Mouse (Mus musculus) midbrain, embryonic 14.5 days (tissue): Measurements from ENCODE around the gene Tmx4. TPM values are rescaled to one million over a fixed set of nuclear protein-coding genes. Genes with fewer than 3 reads are reported as not detected.
A peak's percentile ranks its signal among the peaks of the same experiment; 100 is the strongest.

Experiments used
- ATAC-seq: fragments of 200-750 bp; cut with Nextera tagmentation; 2 replicates; pipeline ENCODE4 v1.8.0; 2017; ENCODE audit warnings: moderate number of reproducible peaks, moderate library complexity; ENCODE audit not compliant: low FRiP score, low TSS enrichment
- DNase-seq: peaks from one replicate; pipeline ENCODE4 v3.0.0-alpha.2; 2015
- H3K27ac ChIP-seq: fragments of 300-500 bp; sonication (generic); replicated peaks from 2 replicates; pipeline ENCODE4 v1.5.1; 2014; ENCODE audit warnings: mild to moderate bottlenecking, low read depth, low read length, moderate library complexity
- H3K27me3 ChIP-seq: fragments of 300-500 bp; sonication (generic); 2 replicates; pipeline ENCODE4 v1.6.1; 2014; ENCODE audit warnings: low read length, control low read depth, mixed read lengths; ENCODE audit not compliant: control insufficient read depth, insufficient read depth
- H3K36me3 ChIP-seq: fragments of 300-500 bp; sonication (generic); 2 replicates; pipeline ENCODE4 v1.6.1; 2014; ENCODE audit warnings: low read length, control low read depth; ENCODE audit not compliant: control insufficient read depth, insufficient read depth
- H3K4me1 ChIP-seq: fragments of 300-500 bp; sonication (generic); 2 replicates; pipeline ENCODE4 v1.6.1; 2014; ENCODE audit warnings: mild to moderate bottlenecking, antibody characterized with exemption, low read length, control low read depth; ENCODE audit not compliant: control insufficient read depth, insufficient read depth
- H3K4me2 ChIP-seq: fragments of 300-500 bp; sonication (generic); 2 replicates; pipeline ENCODE4 v1.6.1; 2014; ENCODE audit warnings: mild to moderate bottlenecking, low read length, moderate library complexity
- H3K4me3 ChIP-seq: fragments of 300-500 bp; sonication (generic); replicated peaks from 2 replicates; pipeline ENCODE4 v1.5.1; 2014; ENCODE audit warnings: low read depth, low read length
- H3K9ac ChIP-seq: fragments of 300-500 bp; sonication (generic); replicated peaks from 2 replicates; pipeline ENCODE4 v1.6.1; 2014; ENCODE audit warnings: mild to moderate bottlenecking, low read length, moderate library complexity
- H3K9me3 ChIP-seq: fragments of 300-500 bp; sonication (generic); 2 replicates; pipeline ENCODE4 v1.6.1; 2016; ENCODE audit warnings: low read length, control low read depth, mixed read lengths; ENCODE audit not compliant: control insufficient read depth
- WGBS: fragments of 180-500 bp; shearing (Covaris S2); extraction: QIAGEN DNeasy Blood & Tissue Kit; methylation state at CpG from one replicate; pipeline ENCODE4 v1.1.7; 2014; 5-methylcytosine and 5-hydroxymethylcytosine counted together
- polyA plus RNA-seq: library from polyadenylated mRNA; unstranded; fragments of >200 nt; fragmentation: Nextera tagmentation; extraction: Ambion mirVana; gene quantifications from 2 replicates; pipeline ENCODE4 v1.2.1, GENCODE M21; 2014

Gene Tmx4
- polyA plus RNA-seq, 1 experiment from 2014 or later = 149 TPM

DNA sequence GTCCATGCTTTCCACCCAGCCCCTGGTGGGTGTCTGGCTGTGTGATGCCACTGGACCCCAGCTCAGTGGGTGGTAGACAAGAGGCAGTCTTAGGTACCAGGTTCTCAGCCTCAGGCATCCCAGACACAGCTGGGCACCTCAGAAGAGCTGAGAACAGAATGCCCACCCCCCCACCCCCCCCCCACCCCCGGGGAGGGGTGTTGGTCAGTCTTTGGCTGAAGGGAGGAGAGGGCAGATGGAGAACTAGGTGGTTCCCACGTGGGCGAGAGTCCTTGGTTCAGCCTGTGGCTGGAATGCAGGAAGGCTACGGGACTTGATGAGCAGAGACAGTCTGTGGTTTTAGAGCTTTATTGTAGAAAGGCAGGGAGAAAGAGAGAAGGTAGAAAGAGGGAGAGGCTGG is 12.5 kb upstream of the Tmx4 start:
- H3K9ac ChIP-seq = no peak overlapping the region
- H3K36me3 ChIP-seq = no peaks in the 10 kb centered on the region
- no peak for DNase-seq
- H3K4me2 ChIP-seq = no peak overlapping the region
- no peak overlapping the region for H3K27ac ChIP-seq
- H3K9me3 ChIP-seq = no peaks in the 10 kb centered on the region; the same call in 1 of the 2 replicates
- 35% methylated on average over 4 of the region's 4 CpGs for WGBS
- H3K27me3 ChIP-seq = no peaks in the 10 kb centered on the region
- H3K4me1 ChIP-seq = no peaks in the 10 kb centered on the region
- ATAC-seq = no peak
- no peak overlapping the region for H3K4me3 ChIP-seq

DNA sequence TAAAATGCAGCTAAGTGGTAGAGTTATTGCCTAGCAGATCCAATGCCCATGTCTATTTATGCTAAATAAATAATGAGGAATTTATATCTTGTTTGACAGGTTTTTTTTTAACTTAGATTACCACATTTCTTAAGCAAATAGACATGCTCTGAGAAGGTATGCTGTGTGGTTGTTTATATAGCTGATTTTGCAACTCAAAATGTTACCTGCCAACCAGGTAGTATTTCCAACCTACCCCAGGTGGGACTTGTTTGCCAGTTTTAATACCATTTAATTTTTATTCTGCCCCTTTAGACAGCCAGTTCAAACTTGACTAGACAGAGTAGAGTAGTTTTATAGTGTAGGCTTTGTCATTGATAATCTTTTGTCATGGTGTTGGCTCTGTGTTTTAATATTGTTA is 10.7 kb upstream of the Tmx4 start:
- no peak overlapping the region for H3K9ac ChIP-seq
- ATAC-seq = no peak
- H3K27me3 ChIP-seq = no peaks in the 10 kb centered on the region
- no peak overlapping the region for H3K4me3 ChIP-seq
- H3K9me3 ChIP-seq = no peaks in the 10 kb centered on the region; the same call in 1 of the 2 replicates
- H3K36me3 ChIP-seq = no peaks in the 10 kb centered on the region
- H3K4me2 ChIP-seq = no peak overlapping the region
- H3K4me1 ChIP-seq = no peaks in the 10 kb centered on the region
- H3K27ac ChIP-seq = no peak overlapping the region
- no peak for DNase-seq

DNA sequence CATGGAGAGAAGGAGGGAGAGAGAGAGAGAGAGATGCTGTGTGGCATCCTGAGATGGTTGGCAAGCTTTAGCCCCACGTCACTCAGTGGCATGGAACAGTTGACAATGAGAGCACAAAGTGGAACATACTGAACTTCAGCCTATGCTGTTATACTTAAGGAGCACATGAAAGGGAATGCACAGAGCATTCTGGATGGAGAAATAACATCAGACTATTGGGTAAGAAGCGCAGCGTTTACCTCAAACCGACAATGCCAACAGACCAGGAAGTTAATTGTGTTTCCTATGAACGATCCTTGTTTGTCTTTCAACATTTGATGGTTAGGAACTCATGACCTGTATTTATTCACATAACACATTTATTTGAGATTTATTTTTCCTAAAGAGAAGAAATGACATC is 8.8 kb upstream of the Tmx4 start:
- H3K27me3 ChIP-seq = no peaks in the 10 kb centered on the region
- no peak overlapping the region for H3K4me2 ChIP-seq
- no peaks in the 10 kb centered on the region for H3K36me3 ChIP-seq
- WGBS = 87% methylated on average over 5 of the region's 5 CpGs
- no peaks in the 10 kb centered on the region for H3K9me3 ChIP-seq
- no peak for ATAC-seq
- H3K9ac ChIP-seq = no peak overlapping the region
- no peak for DNase-seq
- no peaks in the 10 kb centered on the region for H3K4me1 ChIP-seq
- no peak overlapping the region for H3K4me3 ChIP-seq
- H3K27ac ChIP-seq = no peak overlapping the region

DNA sequence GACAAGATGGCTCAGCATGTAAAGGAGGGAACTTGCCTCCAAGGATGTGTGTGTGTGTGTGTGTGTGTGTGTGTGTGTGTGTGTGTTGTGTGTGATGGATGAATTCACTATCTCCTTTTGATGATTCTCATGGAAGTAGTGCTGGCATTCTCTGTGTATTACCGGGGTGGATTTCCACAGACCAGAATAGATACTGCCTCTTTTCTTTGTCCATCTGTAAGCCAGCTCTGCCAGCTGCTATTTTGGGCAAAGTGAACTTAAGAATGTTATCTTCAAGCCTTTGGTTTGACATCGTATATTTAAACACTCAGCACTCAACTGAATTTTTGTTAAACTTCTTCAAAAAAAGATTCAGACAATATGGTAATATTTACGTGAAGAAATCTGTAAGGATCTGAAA is 5.1 kb upstream of the Tmx4 start:
- Histone ChIP-seq H3K9me3 (no peaks in the 10 kb centered on the region), H3K9ac (no peak overlapping the region), H3K36me3 (no peaks in the 10 kb centered on the region), H3K4me1 (peaks cover 14% of the 10 kb centered on the region), H3K27ac (no peak overlapping the region), H3K27me3 (no peaks in the 10 kb centered on the region), H3K4me2 (no peak overlapping the region), H3K4me3 (no peak overlapping the region)
- ATAC-seq = no peak
- 91% methylated on average over 3 of the region's 3 CpGs for WGBS
- DNase-seq = no peak

DNA sequence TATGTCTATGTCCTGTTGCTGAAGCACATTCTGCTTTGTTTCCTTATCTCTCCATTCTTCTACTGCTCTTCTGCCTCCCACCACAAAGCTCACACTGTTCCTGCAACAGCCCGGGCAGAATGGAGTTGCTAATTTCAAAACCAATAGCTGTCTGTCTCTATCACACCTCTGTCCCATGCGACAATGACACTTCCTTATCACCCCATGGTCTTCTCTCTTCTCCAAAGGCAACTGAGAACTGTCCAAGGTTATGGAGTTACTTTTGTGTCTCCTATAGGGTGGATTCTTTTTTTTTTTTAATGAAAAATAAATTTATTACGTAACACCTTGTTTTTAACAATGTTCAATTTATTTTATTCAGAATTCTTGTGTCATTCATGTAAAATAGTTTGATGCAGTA is 1.8 kb upstream of the Tmx4 start:
- DNase-seq = no peak
- 78% methylated on average over 3 of the region's 3 CpGs for WGBS
- Histone ChIP-seq H3K4me1 (peaks cover 28% of the 10 kb centered on the region), H3K4me2 (no peak overlapping the region), H3K9ac (no peak overlapping the region), H3K9me3 (no peaks in the 10 kb centered on the region), H3K36me3 (no peaks in the 10 kb centered on the region), H3K27ac (peak overlapping the region; percentile 100), H3K27me3 (no peaks in the 10 kb centered on the region), H3K4me3 (no peak overlapping the region)
- ATAC-seq = no peak

DNA sequence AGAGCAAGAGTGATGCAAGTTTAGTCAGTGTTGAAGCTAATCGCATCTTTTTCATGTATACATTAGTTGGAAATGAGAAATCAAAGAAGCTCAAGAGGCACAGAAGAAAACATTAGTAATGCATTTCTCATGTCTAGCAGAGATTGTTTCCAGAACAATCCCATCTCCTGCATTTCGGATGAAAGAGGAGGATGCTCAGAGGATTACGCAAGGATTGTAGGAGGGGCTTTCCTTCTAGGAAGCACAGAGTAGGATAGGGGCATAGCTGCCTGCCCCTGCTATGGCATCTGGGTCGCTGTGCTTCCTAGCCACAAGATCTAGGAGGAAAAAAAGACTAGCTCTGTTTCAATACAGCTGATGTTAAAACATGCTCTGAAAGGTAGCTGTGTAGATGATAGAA is 1.2 kb upstream of the Tmx4 start:
- Histone ChIP-seq H3K4me3 (no peak overlapping the region), H3K4me2 (peak overlapping the region; percentile 3), H3K9me3 (no peaks in the 10 kb centered on the region), H3K36me3 (no peaks in the 10 kb centered on the region), H3K4me1 (peaks cover 28% of the 10 kb centered on the region), H3K9ac (no peak overlapping the region), H3K27ac (peak overlapping the region; percentile 100), H3K27me3 (no peaks in the 10 kb centered on the region)
- ATAC-seq (no peak), DNase-seq (peak; percentile 46)
- WGBS = 26% methylated on average over 4 of the region's 4 CpGs

DNA sequence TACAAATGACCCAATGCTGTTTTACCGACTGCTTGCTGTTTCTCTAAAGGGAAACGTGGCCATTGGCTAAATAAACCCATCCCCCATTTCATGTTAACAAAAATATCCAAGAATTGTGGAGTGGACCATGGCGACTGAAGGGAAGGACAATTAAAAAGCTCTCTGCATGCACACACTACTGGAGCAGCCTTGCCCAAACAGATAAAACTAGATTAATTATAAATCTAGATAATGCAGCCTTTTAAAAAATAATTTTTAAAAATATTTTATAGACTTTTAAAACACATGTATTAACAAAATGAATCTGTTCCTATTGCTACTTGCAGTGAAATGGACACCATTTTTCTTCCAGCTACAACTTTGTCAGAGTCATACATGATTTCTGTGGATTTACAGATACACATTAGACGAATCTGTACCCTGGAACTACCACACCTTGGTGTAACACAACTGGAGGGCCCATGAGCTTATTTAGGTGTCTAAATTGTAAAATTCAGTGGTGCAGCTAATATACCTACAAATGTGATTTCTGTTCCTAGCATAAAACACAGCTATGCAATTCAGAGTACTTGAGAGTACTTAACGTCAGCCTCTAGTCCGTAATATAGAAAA is 462 bp upstream of the Tmx4 start:
- no peaks in the 10 kb centered on the region for H3K27me3 ChIP-seq
- no peak overlapping the region; the same call in 1 of the 2 replicates for H3K9ac ChIP-seq
- peak overlapping the region; percentile 100 for H3K27ac ChIP-seq
- no peaks in the 10 kb centered on the region for H3K9me3 ChIP-seq
- ATAC-seq = no peak
- WGBS = 20% methylated on average over 6 of the region's 6 CpGs
- H3K4me1 ChIP-seq = peaks cover 28% of the 10 kb centered on the region
- H3K4me2 ChIP-seq = peak overlapping the region; percentile 63
- peak overlapping the region; percentile 82 for H3K4me3 ChIP-seq
- no peaks in the 10 kb centered on the region for H3K36me3 ChIP-seq
- DNase-seq = no peak

DNA sequence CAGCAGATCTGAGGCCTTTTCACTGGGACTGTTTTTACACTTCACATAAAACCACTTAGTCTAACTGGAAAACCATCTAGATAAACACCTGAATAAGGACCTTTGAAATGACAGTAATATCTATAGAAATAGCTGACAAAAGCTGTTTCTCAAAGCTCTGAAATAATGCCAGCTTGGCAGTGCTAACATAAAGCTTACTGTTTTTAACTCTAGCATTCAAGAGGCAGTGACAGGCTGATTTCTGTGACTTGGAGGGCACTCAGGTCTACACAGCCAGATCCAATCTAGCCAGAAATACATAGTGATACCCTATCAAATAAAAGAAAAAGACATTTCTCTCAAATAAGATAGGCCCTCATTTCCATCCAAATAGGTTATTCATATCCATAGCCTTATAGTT is 1.6 kb downstream of the Tmx4 start:
- Histone ChIP-seq H3K27ac (no peak overlapping the region), H3K9me3 (no peaks in the 10 kb centered on the region)

DNA sequence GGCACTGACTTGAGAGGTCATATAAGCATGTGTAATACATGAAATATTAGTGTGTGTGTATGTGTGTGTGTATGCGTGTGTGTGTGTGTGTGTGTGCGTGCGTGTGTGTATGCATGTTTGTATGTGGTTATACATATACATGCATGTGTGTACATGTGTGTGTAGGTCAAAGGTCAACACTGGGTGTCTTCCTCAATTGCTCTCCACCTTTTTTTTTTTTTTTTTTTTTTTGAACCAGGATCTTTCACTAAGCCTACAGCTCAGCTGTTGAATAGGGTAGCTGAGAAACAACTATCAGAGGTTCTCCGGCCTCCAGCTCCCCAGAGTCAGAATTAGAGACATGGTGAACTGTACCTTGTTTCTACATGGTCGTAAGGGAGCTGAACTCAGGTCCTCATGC is 2.6 kb downstream of the Tmx4 start:
- peaks cover 28% of the 10 kb centered on the region for H3K4me1 ChIP-seq
- no peak overlapping the region for H3K9ac ChIP-seq
- ATAC-seq (no peak), DNase-seq (no peak)
- WGBS = 92% methylated on average over 5 of the region's 5 CpGs
- no peak overlapping the region for H3K4me3 ChIP-seq
- H3K36me3 ChIP-seq = peaks cover 11% of the 10 kb centered on the region; the same call in 1 of the 2 replicates
- no peaks in the 10 kb centered on the region for H3K27me3 ChIP-seq
- no peak overlapping the region for H3K27ac ChIP-seq
- no peaks in the 10 kb centered on the region for H3K9me3 ChIP-seq
- H3K4me2 ChIP-seq = peak overlapping the region; percentile 63

More for the DNA sequence above, 1.6 kb downstream of the Tmx4 start:
- DNase-seq = peak; percentile 16
- Histone ChIP-seq H3K4me3 (peak overlapping the region; percentile 82), H3K4me1 (peaks cover 28% of the 10 kb centered on the region), H3K4me2 (peak overlapping the region; percentile 63), H3K36me3 (0 out of 2 replicates have a peak, but pooled peaks cover 8% of the 10 kb centered on the region), H3K27me3 (no peaks in the 10 kb centered on the region), H3K9ac (peak overlapping the region; percentile 40; the same call in 1 of the 2 replicates)
- no peak for ATAC-seq
